Mouse (Mus musculus): ENCODE results near the gene Ccr5. TPM values are rescaled to one million over a fixed set of nuclear protein-coding genes. Genes with fewer than 3 reads are reported as not detected.
"Not testable (repeated sequence)": the region's sequence is repeated elsewhere in the genome, so short reads cannot be mapped to it uniquely, and the experiment has no call there.

The Ccr5 gene
- 370 and 381 TPM in 2 replicates for polyA plus RNA-seq (2012; ENCODE audit: insufficient read depth, insufficient read length, missing spikeins)

GRCm38 (mm10) chr9:124121387-124122184 is at the start of gene Ccr5:
Gene Ccr5, plus strand, starts transcription at chr9:124121543.
- Histone ChIP-seq H3K27ac (ENCODE audit: insufficient read depth, low read depth, low read length) (no peak within 1 kb of the TSS), H3K4me3 (ENCODE audit: insufficient read depth, low read length) (no peak within 1 kb of the TSS), H3K4me1 (ENCODE audit: control insufficient read depth, insufficient read depth, low read length) (peaks cover 22% of the 10 kb centered on the region)
- TF ChIP-seq POLR2A (IDR thresholded peaks at IDR 0.05; ENCODE audit: borderline replicate concordance, low read depth, low read length) (no peak), CTCF (IDR thresholded peaks at IDR 0.05; ENCODE audit: low read depth, low read length) (no peak)

- TF ChIP-seq CTCF (IDR thresholded peaks at IDR 0.05; ENCODE audit: low read depth, low read length) (no peak), POLR2A (IDR thresholded peaks at IDR 0.05; ENCODE audit: borderline replicate concordance, low read depth, low read length) (no peak)
- Histone ChIP-seq H3K27ac (ENCODE audit: insufficient read depth, low read depth, low read length) (no peak overlapping the region), H3K4me3 (ENCODE audit: insufficient read depth, low read length) (no peak overlapping the region), H3K4me1 (ENCODE audit: control insufficient read depth, insufficient read depth, low read length) (no peaks in the 10 kb centered on the region)
Measured at GRCm38 (mm10) chr9:124079803-124080202, 41.5 kb upstream of the Ccr5 start.

- H3K27ac ChIP-seq (ENCODE audit: insufficient read depth, low read depth, low read length); H3K4me3 ChIP-seq (ENCODE audit: insufficient read depth, low read length); H3K4me1 ChIP-seq (ENCODE audit: control insufficient read depth, insufficient read depth, low read length): not testable (repeated sequence)
Measured at GRCm38 (mm10) chr9:124080471-124080870, 40.9 kb upstream of the Ccr5 start.

GRCm38 (mm10) chr9:124090441-124090840 is 30.9 kb upstream of the Ccr5 start:
- Histone ChIP-seq H3K27ac (ENCODE audit: insufficient read depth, low read depth, low read length) (peak overlapping the region; percentile 93), H3K4me3 (ENCODE audit: insufficient read depth, low read length) (no peak overlapping the region), H3K4me1 (ENCODE audit: control insufficient read depth, insufficient read depth, low read length) (peaks cover 8% of the 10 kb centered on the region)
- TF ChIP-seq CTCF (IDR thresholded peaks at IDR 0.05; ENCODE audit: low read depth, low read length) (no peak), POLR2A (IDR thresholded peaks at IDR 0.05; ENCODE audit: borderline replicate concordance, low read depth, low read length) (no peak)

GRCm38 (mm10) chr9:124099127-124099526 is 22.2 kb upstream of the Ccr5 start:
- no peak for TF ChIP-seq POLR2A (IDR thresholded peaks at IDR 0.05; ENCODE audit: borderline replicate concordance, low read depth, low read length)
- TF ChIP-seq CTCF (IDR thresholded peaks at IDR 0.05; ENCODE audit: low read depth, low read length) = no peak

GRCm38 (mm10) chr9:124100357-124100756 is 21.0 kb upstream of the Ccr5 start:
- H3K4me3 ChIP-seq (ENCODE audit: insufficient read depth, low read length) = no peak overlapping the region
- TF ChIP-seq CTCF (IDR thresholded peaks at IDR 0.05; ENCODE audit: low read depth, low read length) (no peak), POLR2A (IDR thresholded peaks at IDR 0.05; ENCODE audit: borderline replicate concordance, low read depth, low read length) (no peak)
- no peak overlapping the region for H3K27ac ChIP-seq (ENCODE audit: insufficient read depth, low read depth, low read length)
- peaks cover 12% of the 10 kb centered on the region for H3K4me1 ChIP-seq (ENCODE audit: control insufficient read depth, insufficient read depth, low read length)

More at GRCm38 (mm10) chr9:124099127-124099526, 22.2 kb upstream of the Ccr5 start:
- Histone ChIP-seq H3K4me1 (ENCODE audit: control insufficient read depth, insufficient read depth, low read length) (peaks cover 12% of the 10 kb centered on the region), H3K4me3 (ENCODE audit: insufficient read depth, low read length) (no peak overlapping the region), H3K27ac (ENCODE audit: insufficient read depth, low read depth, low read length) (no peak overlapping the region)

GRCm38 (mm10) chr9:124101723-124102122 is 19.6 kb upstream of the Ccr5 start, which contains the start of gene Ccr2:
Gene Ccr2, plus strand, starts transcription at chr9:124101950.
- Histone ChIP-seq H3K27ac (ENCODE audit: insufficient read depth, low read depth, low read length) (no peak within 1 kb of the TSS), H3K4me1 (ENCODE audit: control insufficient read depth, insufficient read depth, low read length) (peaks cover 12% of the 10 kb centered on the region), H3K4me3 (ENCODE audit: insufficient read depth, low read length) (no peak within 1 kb of the TSS)
- TF ChIP-seq POLR2A (IDR thresholded peaks at IDR 0.05; ENCODE audit: borderline replicate concordance, low read depth, low read length) (no peak), CTCF (IDR thresholded peaks at IDR 0.05; ENCODE audit: low read depth, low read length) (no peak)

- Histone ChIP-seq H3K4me3 (ENCODE audit: insufficient read depth, low read length) (no peak overlapping the region), H3K4me1 (ENCODE audit: control insufficient read depth, insufficient read depth, low read length) (peaks cover 16% of the 10 kb centered on the region), H3K27ac (ENCODE audit: insufficient read depth, low read depth, low read length) (peak overlapping the region; percentile 50)
- TF ChIP-seq POLR2A (IDR thresholded peaks at IDR 0.05; ENCODE audit: borderline replicate concordance, low read depth, low read length) (no peak), CTCF (IDR thresholded peaks at IDR 0.05; ENCODE audit: low read depth, low read length) (no peak)
Measured at GRCm38 (mm10) chr9:124103199-124103598, 18.1 kb upstream of the Ccr5 start.

GRCm38 (mm10) chr9:124105196-124105595 is 16.1 kb upstream of the Ccr5 start:
- Histone ChIP-seq H3K27ac (ENCODE audit: insufficient read depth, low read depth, low read length) (no peak overlapping the region), H3K4me1 (ENCODE audit: control insufficient read depth, insufficient read depth, low read length) (peaks cover 16% of the 10 kb centered on the region), H3K4me3 (ENCODE audit: insufficient read depth, low read length) (no peak overlapping the region)
- TF ChIP-seq CTCF (IDR thresholded peaks at IDR 0.05; ENCODE audit: low read depth, low read length) = no peak
- no peak for TF ChIP-seq POLR2A (IDR thresholded peaks at IDR 0.05; ENCODE audit: borderline replicate concordance, low read depth, low read length)

- Histone ChIP-seq H3K4me3 (ENCODE audit: insufficient read depth, low read length) (no peak overlapping the region), H3K27ac (ENCODE audit: insufficient read depth, low read depth, low read length) (no peak overlapping the region), H3K4me1 (ENCODE audit: control insufficient read depth, insufficient read depth, low read length) (peaks cover 13% of the 10 kb centered on the region)
- TF ChIP-seq CTCF (IDR thresholded peaks at IDR 0.05; ENCODE audit: low read depth, low read length) (no peak), POLR2A (IDR thresholded peaks at IDR 0.05; ENCODE audit: borderline replicate concordance, low read depth, low read length) (no peak)
Measured at GRCm38 (mm10) chr9:124107232-124107631, 14.1 kb upstream of the Ccr5 start.

Measured in bone marrow macrophage, adult 2 months (primary cell).